Mouse (Mus musculus): ENCODE data around the gene Krtap4-13. TPM values are rescaled to one million over a fixed set of nuclear protein-coding genes. Genes with fewer than 3 reads are reported as not detected.

The Krtap4-13 gene
- not detected in 2 replicates for polyA plus RNA-seq (2012; rRNA removed)

DNA sequence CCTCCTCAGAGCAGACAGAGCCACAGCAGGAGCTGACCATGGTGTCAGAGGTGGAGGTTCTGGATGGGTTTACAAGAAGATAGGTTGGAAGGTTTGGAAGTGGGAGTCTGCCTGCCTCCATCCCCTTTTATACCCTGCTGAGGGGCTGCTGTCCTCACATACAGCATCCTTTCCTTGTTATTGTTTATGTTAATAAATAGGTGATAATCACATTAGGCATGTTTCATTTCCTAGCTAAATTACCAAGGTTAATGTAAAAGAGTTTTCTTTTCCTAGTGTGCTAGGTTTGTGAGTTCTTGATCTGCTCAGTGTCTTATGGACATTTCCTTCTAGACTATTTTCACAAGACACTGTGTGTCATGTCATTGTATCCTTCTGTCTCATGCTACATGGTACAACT is at the start of gene Krtap4-13:
Krtap4-13 (minus strand) TSS at position 101 of the 400 bp plus-strand sequence.

DNA sequence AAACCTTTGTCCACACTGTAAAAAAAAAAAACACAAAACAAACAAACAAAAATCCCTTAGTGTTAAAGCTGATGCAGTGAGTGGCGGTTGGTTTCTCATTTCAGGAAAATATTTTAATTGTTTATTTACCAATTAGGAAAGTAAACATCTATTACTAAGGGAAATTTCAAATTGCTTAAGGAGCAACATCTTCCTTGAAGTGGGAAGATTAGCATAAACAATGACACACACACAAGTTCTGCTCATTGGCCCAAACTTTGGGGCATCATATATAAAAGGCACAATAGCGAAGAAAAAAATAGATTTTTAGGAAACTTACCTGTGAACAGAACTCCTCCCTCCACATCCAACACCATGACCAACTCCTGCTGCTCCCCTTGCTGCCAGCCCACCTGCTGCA is 47.9 kb upstream of the Krtap4-13 start, which contains the start of gene Gm11568:
Gm11568 (plus strand) TSS at position 301 of the 400 bp plus-strand sequence.

DNA sequence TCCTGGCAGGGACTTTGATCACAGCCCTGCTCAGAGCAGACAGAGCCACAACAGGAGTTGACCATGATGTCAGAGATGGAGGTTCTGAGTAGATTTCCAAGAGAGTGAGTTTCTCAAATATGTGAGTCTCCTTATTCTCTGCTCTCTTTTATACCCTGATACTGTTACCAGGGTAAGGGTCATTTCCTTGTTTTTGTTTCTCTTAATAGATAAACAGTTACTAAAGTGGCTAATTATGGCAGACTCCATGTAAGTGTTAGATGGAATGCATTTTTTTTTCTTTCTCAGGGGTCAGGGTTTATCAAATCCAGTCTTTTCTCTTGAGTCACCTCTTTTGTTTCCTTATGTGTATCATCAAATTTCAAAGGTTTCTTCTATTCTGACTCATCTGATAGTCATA is 41.8 kb upstream of the Krtap4-13 start, which contains the start of gene Krtap4-16:
Krtap4-16 (minus strand) TSS at position 101 of the 400 bp plus-strand sequence.

DNA sequence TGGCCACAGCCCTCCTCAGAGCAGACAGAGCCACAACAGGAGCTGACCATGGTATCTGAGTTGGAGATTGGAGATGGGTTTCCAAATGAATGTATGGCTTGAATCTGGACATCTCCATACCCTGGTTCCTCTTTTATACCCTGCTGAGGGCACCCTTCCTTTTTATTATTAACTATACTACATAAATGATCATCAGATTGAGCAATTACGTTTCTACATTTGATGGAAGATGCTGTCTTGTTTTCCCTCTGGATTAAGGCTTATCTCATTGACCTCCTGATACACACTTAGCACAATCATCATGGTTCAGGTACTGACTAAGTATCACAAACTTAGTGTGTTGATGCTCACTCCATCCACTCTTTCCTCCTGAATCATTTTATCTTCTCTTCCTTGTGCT is 28.3 kb upstream of the Krtap4-13 start, which contains the start of gene 2300003K06Rik:
2300003K06Rik (minus strand) TSS at position 101 of the 400 bp plus-strand sequence.

DNA sequence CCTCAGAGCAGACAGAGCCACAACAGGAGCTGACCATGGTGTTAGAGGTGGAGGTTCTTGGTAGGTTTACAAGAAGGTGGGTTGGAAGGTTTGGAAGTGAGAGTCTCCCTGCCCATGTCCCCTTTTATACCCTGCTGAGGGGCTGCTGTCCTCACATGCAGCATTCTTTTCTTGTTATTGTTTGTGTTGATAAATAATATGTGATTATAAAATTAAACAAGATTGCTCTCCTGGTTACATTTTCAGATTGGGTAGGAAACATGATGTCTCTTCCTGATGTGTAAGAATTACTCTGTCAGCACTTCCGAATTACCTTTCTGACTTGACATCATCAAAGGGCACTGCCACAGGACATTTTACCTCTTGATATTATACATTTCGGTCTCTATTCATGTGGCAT is 5.9 kb upstream of the Krtap4-13 start, which contains the start of gene Gm11564:
Gm11564 (minus strand) TSS at position 101 of the 400 bp plus-strand sequence.

DNA sequence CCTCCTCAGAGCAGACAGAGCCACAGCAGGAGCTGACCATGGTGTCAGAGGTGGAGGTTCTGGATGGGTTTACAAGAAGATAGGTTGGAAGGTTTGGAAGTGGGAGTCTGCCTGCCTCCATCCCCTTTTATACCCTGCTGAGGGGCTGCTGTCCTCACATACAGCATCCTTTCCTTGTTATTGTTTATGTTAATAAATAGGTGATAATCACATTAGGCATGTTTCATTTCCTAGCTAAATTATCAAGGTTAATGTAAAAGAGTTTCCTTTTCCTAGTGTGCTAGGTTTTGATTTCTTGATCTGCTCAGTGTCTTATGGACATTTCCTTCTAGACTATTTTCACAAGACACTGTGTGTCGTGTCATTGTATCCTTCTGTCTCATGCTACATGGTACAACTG is 5.3 kb downstream of the Krtap4-13 start, which contains the start of gene Gm11554:
Gm11554 (minus strand) TSS at position 101 of the 400 bp plus-strand sequence.

DNA sequence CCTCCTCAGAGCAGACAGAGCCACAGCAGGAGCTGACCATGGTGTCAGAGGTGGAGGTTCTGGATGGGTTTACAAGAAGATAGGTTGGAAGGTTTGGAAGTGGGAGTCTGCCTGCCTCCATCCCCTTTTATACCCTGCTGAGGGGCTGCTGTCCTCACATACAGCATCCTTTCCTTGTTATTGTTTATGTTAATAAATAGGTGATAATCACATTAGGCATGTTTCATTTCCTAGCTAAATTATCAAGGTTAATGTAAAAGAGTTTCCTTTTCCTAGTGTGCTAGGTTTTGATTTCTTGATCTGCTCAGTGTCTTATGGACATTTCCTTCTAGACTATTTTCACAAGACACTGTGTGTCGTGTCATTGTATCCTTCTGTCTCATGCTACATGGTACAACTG is 10.9 kb downstream of the Krtap4-13 start, which contains the start of gene Gm11569:
Gm11569 (minus strand) TSS at position 101 of the 400 bp plus-strand sequence.

DNA sequence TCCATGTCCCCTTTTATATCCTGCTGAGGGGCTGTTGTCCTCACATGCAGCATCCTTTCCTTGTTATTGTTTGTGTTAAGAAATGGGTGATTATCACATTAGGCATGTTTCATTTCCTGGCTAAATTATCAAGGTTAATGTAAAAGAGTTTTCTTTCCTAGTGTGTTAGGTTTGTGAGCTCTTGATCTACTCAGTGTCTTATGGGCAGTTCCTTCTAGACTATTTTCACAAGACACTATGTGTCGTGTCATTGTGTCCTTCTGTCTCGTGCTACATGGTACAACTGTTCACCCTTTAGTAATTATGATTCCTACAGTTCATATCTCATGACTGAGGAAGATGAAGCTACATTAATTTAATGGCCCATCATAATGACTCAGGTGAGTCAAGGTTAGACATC is 16.3 kb downstream of the Krtap4-13 start, which contains the start of gene Gm11596:
Gm11596 (minus strand) TSS at position 101 of the 400 bp plus-strand sequence.

DNA sequence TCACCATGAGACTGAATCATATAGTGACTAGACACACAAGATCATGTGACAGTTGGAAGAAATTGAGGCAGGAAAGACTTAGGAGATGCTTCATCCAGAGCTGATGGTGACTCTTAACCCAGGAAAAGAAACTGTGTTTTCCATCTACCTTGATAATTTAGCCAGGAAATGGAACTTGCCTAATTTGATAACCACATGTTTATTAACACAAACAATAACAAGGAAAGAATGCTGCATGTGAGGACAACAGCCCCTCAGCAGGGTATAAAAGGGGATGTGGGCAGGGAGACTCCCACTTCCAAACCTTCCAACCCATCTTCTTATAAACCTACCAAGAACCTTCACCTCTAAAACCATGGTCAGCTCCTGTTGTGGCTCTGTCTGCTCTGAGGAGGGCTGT is 24.8 kb downstream of the Krtap4-13 start, which contains the start of gene Krtap4-9:
Krtap4-9 (plus strand) TSS at position 301 of the 400 bp plus-strand sequence.

DNA sequence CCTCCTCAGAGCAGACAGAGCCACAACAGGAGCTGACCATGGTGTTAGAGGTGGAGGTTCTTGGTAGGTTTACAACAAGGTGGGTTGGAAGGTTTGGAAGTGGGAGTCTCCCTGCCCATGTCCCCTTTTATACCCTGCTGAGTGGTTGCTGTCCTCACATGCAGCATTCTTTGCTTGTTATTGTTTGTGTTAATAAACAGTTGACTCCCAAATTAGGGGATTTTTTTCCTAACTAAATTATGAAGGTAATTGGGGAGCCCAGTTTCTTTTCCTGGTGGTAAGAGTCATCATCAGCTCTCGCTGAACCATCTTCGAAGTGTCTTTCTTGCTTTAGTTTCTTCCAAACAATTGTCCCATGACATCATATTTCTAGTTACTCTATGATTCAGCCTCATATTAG is 29.1 kb downstream of the Krtap4-13 start, which contains the start of gene Krtap4-8:
Krtap4-8 (minus strand) TSS at position 101 of the 400 bp plus-strand sequence.

DNA sequence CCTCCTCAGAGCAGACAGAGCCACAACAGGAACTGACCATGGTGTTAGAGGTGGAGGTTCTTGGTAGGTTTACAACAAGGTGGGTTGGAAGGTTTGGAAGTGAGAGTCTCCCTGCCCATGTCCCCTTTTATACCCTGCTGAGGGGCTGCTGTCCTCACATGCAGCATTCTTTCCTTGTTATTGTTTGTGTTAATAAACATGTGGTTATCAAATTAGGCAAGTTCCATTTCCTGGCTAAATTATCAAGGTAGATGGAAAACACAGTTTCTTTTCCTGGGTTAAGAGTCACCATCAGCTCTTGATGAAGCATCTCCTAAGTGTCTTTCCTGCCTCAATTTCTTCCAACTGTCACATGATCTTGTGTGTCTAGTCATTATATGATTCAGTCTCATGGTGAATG is 36.9 kb downstream of the Krtap4-13 start, which contains the start of gene Gm11595:
Gm11595 (minus strand) TSS at position 101 of the 400 bp plus-strand sequence.

Other genes with a start within 250 kb of the Krtap4-13 start
- 3.7 and 4.5 TPM in 2 replicates for gene Krtap3-1, start 243.3 kb downstream of the Krtap4-13 start, polyA plus RNA-seq (2012; rRNA removed)
- gene Krtap1-5, start 228.9 kb downstream of the Krtap4-13 start, polyA plus RNA-seq (2012; rRNA removed): not detected in 2 replicates
- not detected in 2 replicates for gene Krtap1-4, start 226.2 kb downstream of the Krtap4-13 start, polyA plus RNA-seq (2012; rRNA removed)
- not detected in 2 replicates for gene Krtap1-3, start 218.6 kb downstream of the Krtap4-13 start, polyA plus RNA-seq (2012; rRNA removed)
- not detected in 2 replicates for gene Krtap9-3, start 211.8 kb downstream of the Krtap4-13 start, polyA plus RNA-seq (2012; rRNA removed)
- not detected in 2 replicates for gene Gm11938, start 206.6 kb downstream of the Krtap4-13 start, polyA plus RNA-seq (2012; rRNA removed)
- not detected in 2 replicates for gene Gm11937, start 199.7 kb downstream of the Krtap4-13 start, polyA plus RNA-seq (2012; rRNA removed)
- not detected in 2 replicates for gene Krtap2-4, start 195.0 kb downstream of the Krtap4-13 start, polyA plus RNA-seq (2012; rRNA removed)
- gene Gm11562, start 189.5 kb downstream of the Krtap4-13 start, polyA plus RNA-seq (2012; rRNA removed): 1.3 TPM in 1 of 2 replicates, not detected in the other
- not detected in 2 replicates for gene Krtap4-1, start 181.7 kb downstream of the Krtap4-13 start, polyA plus RNA-seq (2012; rRNA removed)
- gene Krtap4-2, start 174.8 kb downstream of the Krtap4-13 start, polyA plus RNA-seq (2012; rRNA removed): not detected in 2 replicates
- not detected in 2 replicates for gene Krtap4-7, start 165.8 kb downstream of the Krtap4-13 start, polyA plus RNA-seq (2012; rRNA removed)
- not detected in 2 replicates for gene Gm11555, start 159.7 kb downstream of the Krtap4-13 start, polyA plus RNA-seq (2012; rRNA removed)
- not detected in 2 replicates for gene Gm11563, start 150.9 kb downstream of the Krtap4-13 start, polyA plus RNA-seq (2012; rRNA removed)
- not detected in 2 replicates for gene Krtap4-6, start 143.9 kb downstream of the Krtap4-13 start, polyA plus RNA-seq (2012; rRNA removed)
- gene Gm14190, start 119.2 kb downstream of the Krtap4-13 start, polyA plus RNA-seq (2012; rRNA removed): not detected in 2 replicates
- gene Gm14180, start 75.6 kb downstream of the Krtap4-13 start, polyA plus RNA-seq (2012; rRNA removed): not detected in 2 replicates
- gene Gm11595, start 37.0 kb downstream of the Krtap4-13 start, polyA plus RNA-seq (2012; rRNA removed): not detected in 2 replicates
- gene Krtap4-8, start 29.2 kb downstream of the Krtap4-13 start, polyA plus RNA-seq (2012; rRNA removed): not detected in 2 replicates
- gene Krtap4-9, start 24.7 kb downstream of the Krtap4-13 start, polyA plus RNA-seq (2012; rRNA removed): not detected in 2 replicates
- not detected in 2 replicates for gene Gm11596, start 16.4 kb downstream of the Krtap4-13 start, polyA plus RNA-seq (2012; rRNA removed)
- 0.33 TPM in 1 of 2 replicates, not detected in the other for gene Gm11569, start 11.0 kb downstream of the Krtap4-13 start, polyA plus RNA-seq (2012; rRNA removed)
- not detected in 2 replicates for gene Gm11554, start 5.4 kb downstream of the Krtap4-13 start, polyA plus RNA-seq (2012; rRNA removed)
- gene Gm11564, start 5.8 kb upstream of the Krtap4-13 start, polyA plus RNA-seq (2012; rRNA removed): not detected in 2 replicates
- gene 2300003K06Rik, start 28.2 kb upstream of the Krtap4-13 start, polyA plus RNA-seq (2012; rRNA removed): not detected in 2 replicates
- gene Krtap4-16, start 41.7 kb upstream of the Krtap4-13 start, polyA plus RNA-seq (2012; rRNA removed): 0.13 TPM in 1 of 2 replicates, not detected in the other
- not detected in 2 replicates for gene Gm11568, start 48.0 kb upstream of the Krtap4-13 start, polyA plus RNA-seq (2012; rRNA removed)
- gene Gm11559, start 54.6 kb upstream of the Krtap4-13 start, polyA plus RNA-seq (2012; rRNA removed): not detected in 2 replicates
- gene Krtap9-1, start 63.5 kb upstream of the Krtap4-13 start, polyA plus RNA-seq (2012; rRNA removed): not detected in 2 replicates
- gene Gm11567, start 69.3 kb upstream of the Krtap4-13 start, polyA plus RNA-seq (2012; rRNA removed): not detected in 2 replicates
- not detected in 2 replicates for gene Krtap31-1, start 98.0 kb upstream of the Krtap4-13 start, polyA plus RNA-seq (2012; rRNA removed)
- not detected in 2 replicates for gene Gm11565, start 104.9 kb upstream of the Krtap4-13 start, polyA plus RNA-seq (2012; rRNA removed)
- gene Krtap31-2, start 126.4 kb upstream of the Krtap4-13 start, polyA plus RNA-seq (2012; rRNA removed): not detected in 2 replicates
- not detected in 2 replicates for gene Krtap9-5, start 138.6 kb upstream of the Krtap4-13 start, polyA plus RNA-seq (2012; rRNA removed)
- gene Krtap29-1, start 169.2 kb upstream of the Krtap4-13 start, polyA plus RNA-seq (2012; rRNA removed): not detected in 2 replicates
- not detected in 2 replicates for gene Krtap16-1, start 176.7 kb upstream of the Krtap4-13 start, polyA plus RNA-seq (2012; rRNA removed)
- 0.32 TPM in 1 of 2 replicates, not detected in the other for gene Krtap17-1, start 184.1 kb upstream of the Krtap4-13 start, polyA plus RNA-seq (2012; rRNA removed)
- gene Krt33a, start 206.3 kb upstream of the Krtap4-13 start, polyA plus RNA-seq (2012; rRNA removed): not detected in 2 replicates
- gene Krt33b, start 220.0 kb upstream of the Krtap4-13 start, polyA plus RNA-seq (2012; rRNA removed): not detected in 2 replicates
- not detected in 2 replicates for gene Krt34, start 231.7 kb upstream of the Krtap4-13 start, polyA plus RNA-seq (2012; rRNA removed)
- not detected in 2 replicates for gene Krt31, start 240.7 kb upstream of the Krtap4-13 start, polyA plus RNA-seq (2012; rRNA removed)

All from colon, adult 2 months (tissue).